Mouse (Mus musculus): ENCODE measurements around the gene Hesx1. TPM values are rescaled to one million over a fixed set of nuclear protein-coding genes. Genes with fewer than 3 reads are reported as not detected.

Gene Hesx1
- polyA plus RNA-seq, 3 experiments from 2014 or later, result 1.6 to 2.8 TPM; not detected in 1

Other genes with a start within 250 kb of the Hesx1 start
- under 1 TPM in 2 of 3 experiments, not detected in 1; 0.33 to 0.42 TPM for gene Asb14, start 99.9 kb upstream of the Hesx1 start, polyA plus RNA-seq (2017; shearing (Covaris generic))
- gene Appl1, start 23.2 kb upstream of the Hesx1 start, polyA plus RNA-seq (2017; shearing (Covaris generic)), result 10 to 100 TPM; 22.7 to 45.0 (median 39.4) TPM
- gene Il17rd, start 44.5 kb downstream of the Hesx1 start, polyA plus RNA-seq (2017; shearing (Covaris generic)), result under 1 TPM; 0.18 to 0.40 (median 0.21) TPM
- 100 to 1,000 TPM in 2 of 3 experiments, 10 to 100 TPM in 1; 90.3 to 168 (median 160) TPM for gene Arhgef3, start 120.5 kb downstream of the Hesx1 start, polyA plus RNA-seq (2017; shearing (Covaris generic))

All from inflammation-experienced regulatory T-cells, adult 6 months (primary cell).